Mouse (Mus musculus) induced T-regulatory cell, adult 2 months (primary cell): ENCODE data around the gene Zfhx3.

Experiments
- DNase-seq: peaks from one replicate; pipeline ENCODE4 v3.0.0-alpha.2; 2012; ENCODE audit warnings: low read depth

The Zfhx3 gene

GRCm38 (mm10) chr8:108089632-108090031 lies 147.2 kb downstream of the Zfhx3 start:
- DNase-seq = no peak

GRCm38 (mm10) chr8:108098598-108098997 lies 156.2 kb downstream of the Zfhx3 start:
- no peak for DNase-seq

- DNase-seq = no peak
These were observed 158.7 kb downstream of the Zfhx3 start for GRCm38 (mm10) chr8:108101131-108101530.

GRCm38 (mm10) chr8:108101978-108102865 lies 159.8 kb downstream of the Zfhx3 start:
- no peak for DNase-seq

- DNase-seq = no peak
These were observed 162.1 kb downstream of the Zfhx3 start for GRCm38 (mm10) chr8:108104471-108105098.

- DNase-seq = no peak
These were observed 182.6 kb downstream of the Zfhx3 start for GRCm38 (mm10) chr8:108125053-108125452.

- DNase-seq = no peak
These were observed 183.0 kb downstream of the Zfhx3 start for GRCm38 (mm10) chr8:108125491-108125890.

GRCm38 (mm10) chr8:108146536-108146935 lies 204.1 kb downstream of the Zfhx3 start:
- DNase-seq = no peak

GRCm38 (mm10) chr8:108148599-108149249 lies 206.3 kb downstream of the Zfhx3 start:
- no peak for DNase-seq

- no peak for DNase-seq
These were observed 228.4 kb downstream of the Zfhx3 start for GRCm38 (mm10) chr8:108170804-108171203.

- no peak for DNase-seq
These were observed 240.9 kb downstream of the Zfhx3 start for GRCm38 (mm10) chr8:108183296-108183695.

- no peak for DNase-seq
These were observed 241.5 kb downstream of the Zfhx3 start for GRCm38 (mm10) chr8:108183948-108184347.

- DNase-seq = no peak
These were observed 243.8 kb downstream of the Zfhx3 start for GRCm38 (mm10) chr8:108186289-108186688.

GRCm38 (mm10) chr8:108188044-108188443 lies 245.6 kb downstream of the Zfhx3 start:
- DNase-seq = no peak

- no peak for DNase-seq
These were observed 252.1 kb downstream of the Zfhx3 start for GRCm38 (mm10) chr8:108194571-108194970.

- DNase-seq = no peak
These were observed 272.6 kb downstream of the Zfhx3 start for GRCm38 (mm10) chr8:108215026-108215425.

- no peak for DNase-seq
These were observed 275.9 kb downstream of the Zfhx3 start for GRCm38 (mm10) chr8:108218171-108218840.

GRCm38 (mm10) chr8:108220511-108220910 lies 278.1 kb downstream of the Zfhx3 start:
- DNase-seq = no peak

- DNase-seq = no peak
These were observed 279.6 kb downstream of the Zfhx3 start for GRCm38 (mm10) chr8:108222091-108222490.

GRCm38 (mm10) chr8:108232326-108232725 lies 289.9 kb downstream of the Zfhx3 start:
- DNase-seq = no peak

- DNase-seq = no peak
These were observed 292.0 kb downstream of the Zfhx3 start for GRCm38 (mm10) chr8:108234481-108234880.

- no peak for DNase-seq
These were observed 294.3 kb downstream of the Zfhx3 start for GRCm38 (mm10) chr8:108236715-108237114.
